Mouse (Mus musculus): ENCODE data around the gene Vapa.
"Not testable (repeated sequence)": the region's sequence is repeated elsewhere in the genome, so short reads cannot be mapped to it uniquely, and the experiment has no call there.

DNA sequence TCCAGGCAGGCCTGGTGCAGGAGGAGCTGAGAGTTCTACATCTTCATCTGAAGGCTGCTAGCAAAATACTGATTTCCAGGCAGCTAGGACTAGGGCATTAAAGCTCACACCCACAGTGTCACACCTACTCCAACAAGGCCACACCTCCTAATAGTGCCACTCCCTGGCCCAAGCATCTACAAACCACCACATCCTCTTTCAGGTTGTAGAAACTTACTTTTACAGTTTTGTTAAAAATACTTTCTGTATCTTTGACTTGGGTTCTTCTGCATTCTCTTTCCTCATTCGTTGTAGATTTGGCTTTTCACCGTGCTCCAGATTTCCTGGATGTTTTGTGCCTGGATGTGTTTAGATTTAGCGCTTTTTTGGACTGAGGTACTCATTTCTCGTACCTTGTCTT is 67.1 kb downstream of the Vapa start:
- not testable (repeated sequence) for TF ChIP-seq CTCF (IDR thresholded peaks at IDR 0.05; ENCODE audit: borderline replicate concordance, insufficient read depth, low read length); POLR2A (IDR thresholded peaks at IDR 0.05; ENCODE audit: low read depth, low read length)

All from embryonic fibroblast, embryonic 13.5 days (primary cell).